Mouse (Mus musculus): ENCODE measurements around the gene Sertm1.

Sertm1 gene

DNA sequence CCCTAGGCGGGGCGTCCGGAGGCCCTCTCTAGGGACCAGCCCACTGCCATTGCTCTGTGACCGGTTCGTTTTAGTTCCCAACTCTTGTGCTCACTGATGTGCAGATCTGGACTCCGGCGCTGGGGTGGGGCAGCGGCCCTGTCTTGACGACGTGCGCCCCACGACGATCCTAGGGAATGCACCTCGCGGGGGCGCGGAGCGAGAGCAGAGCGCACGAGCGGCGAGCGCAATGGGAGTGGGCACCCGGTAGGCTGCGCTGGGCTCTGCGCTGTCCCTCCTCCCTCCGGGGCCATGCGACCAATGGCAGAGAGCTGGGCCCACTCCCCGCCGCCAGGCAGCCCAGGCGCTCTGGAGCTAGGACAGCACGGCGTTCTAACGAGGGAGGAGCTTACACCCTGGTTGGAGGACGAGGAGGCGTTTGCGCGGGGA, at the start of gene Sertm1:
Sertm1 (minus strand) TSS at position 245 of the 429 bp plus-strand sequence.
- DNase-seq (ENCODE audit: low read depth, low spot score), result peak; percentile 58

DNA sequence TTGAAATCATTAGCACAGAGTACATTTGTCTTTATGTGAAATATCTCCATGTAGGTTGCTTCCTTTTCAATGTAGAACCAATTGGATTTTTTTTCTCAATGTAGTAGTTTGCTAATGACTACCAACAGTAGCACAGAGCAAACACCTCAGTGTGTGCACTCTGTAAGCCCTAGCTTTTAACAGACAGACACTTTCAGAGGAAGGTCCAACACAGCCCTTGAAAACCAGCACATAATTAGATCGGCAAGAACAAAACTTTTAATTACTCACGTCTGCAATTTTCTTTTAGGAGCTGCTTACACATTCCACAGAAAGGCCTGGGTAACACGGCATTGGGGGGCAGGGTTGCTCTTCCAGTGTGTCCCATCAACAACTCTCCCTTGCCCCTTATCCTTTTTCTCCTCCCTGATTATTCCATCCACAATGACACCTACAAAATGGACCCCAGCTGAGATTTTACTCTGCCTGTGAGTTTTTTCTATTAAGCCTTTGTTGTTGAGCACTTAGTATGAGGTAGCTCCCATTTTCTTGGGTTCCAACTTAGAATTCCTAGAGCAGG, 49.3 kb upstream of the Sertm1 start:
- DNase-seq (ENCODE audit: low read depth, low spot score), result no peak

DNA sequence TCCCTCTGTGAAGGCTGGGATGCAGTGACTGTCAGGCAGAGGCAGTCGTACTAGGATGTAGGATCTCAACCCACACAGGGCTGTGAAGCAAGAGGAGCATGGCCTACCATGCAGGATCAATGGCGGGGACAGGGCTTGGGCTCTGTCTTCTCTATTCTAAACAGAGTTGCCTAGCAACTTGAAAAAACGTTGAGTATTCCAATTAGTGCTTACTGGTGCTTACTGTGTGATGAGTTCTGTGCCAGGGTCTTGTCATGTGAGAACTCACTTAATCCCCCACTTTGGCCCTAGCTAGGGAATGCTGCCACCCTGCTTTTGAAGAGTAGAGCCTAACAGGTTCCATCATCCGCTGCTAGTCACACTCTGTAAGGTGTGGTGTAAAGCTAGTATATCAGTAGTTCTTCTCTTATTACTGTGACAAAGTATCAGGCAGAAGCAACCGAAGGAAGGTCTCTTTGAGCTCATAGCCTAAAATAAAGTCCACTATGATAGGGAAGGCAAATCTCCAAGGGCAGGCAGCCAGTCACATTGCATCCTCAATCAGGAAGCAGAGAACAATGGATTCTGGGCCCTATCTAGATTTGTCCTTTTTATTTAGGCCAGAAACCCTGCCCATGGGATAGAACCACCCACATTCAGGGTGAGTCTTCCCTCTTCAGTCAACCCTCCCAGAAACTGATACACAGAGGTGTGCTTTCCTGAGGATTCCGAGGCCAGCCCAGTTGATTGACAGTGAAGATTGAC, 27.6 kb upstream of the Sertm1 start:
- no peak for DNase-seq (ENCODE audit: low read depth, low spot score)

DNA sequence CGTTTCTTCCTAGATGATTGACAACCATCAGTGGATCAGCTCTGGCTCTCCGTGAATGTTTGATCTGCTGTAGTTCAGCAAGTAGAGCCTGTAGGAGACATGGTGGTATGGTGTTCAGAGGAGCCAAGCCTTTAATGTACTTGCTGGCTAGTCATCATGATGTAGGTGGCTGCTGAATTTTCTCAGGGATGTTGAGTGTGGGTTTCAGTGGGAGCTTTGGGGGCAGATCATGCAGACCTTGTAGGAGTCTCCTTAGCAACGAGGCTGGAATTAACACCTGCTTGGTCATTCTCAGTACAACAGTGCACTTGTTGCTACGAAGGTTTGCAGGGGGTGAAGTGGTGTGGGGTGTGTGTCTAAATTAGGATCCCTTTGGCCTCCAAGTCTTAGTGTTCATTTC, 18.8 kb upstream of the Sertm1 start:
- DNase-seq (ENCODE audit: low read depth, low spot score), result no peak

DNA sequence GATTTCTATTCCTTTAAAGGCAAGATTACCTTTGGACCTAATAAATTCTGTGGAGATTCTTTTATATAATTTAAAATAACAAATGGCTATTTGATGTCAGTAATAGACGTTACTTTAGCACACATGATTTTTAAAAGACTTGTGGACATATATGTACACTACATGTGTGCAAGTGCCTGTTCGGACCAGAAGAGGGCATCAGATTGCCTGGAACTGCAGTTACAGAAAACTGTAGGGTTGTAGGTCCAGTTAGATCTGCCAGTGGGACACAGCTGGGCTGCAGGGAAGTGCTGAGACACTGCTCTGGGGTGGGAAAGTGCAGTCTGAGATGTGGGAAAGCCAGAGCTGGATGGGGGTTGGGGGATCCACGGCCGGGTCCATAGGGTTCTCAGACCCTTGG, 16.9 kb upstream of the Sertm1 start:
- no peak for DNase-seq (ENCODE audit: low read depth, low spot score)

DNA sequence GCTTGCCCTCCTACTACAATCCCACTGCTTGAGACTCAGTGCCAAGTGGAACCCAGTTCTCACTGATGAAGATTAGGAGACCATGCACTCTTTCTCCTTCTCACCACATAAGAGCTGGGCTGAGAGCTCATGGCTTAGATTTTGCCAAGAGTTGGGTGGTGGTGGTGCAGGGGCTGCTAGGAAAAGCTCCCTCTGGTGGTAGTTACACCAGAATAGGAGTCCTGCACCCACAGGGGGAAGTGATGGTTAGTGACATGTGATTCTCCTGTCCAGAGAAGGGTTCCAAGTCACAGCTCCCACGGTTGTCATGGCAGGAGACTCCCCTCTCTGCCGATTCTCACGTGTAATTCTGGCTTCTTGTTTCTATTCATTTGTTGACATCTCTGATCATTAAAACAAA, 4.7 kb upstream of the Sertm1 start:
- no peak for DNase-seq (ENCODE audit: low read depth, low spot score)

DNA sequence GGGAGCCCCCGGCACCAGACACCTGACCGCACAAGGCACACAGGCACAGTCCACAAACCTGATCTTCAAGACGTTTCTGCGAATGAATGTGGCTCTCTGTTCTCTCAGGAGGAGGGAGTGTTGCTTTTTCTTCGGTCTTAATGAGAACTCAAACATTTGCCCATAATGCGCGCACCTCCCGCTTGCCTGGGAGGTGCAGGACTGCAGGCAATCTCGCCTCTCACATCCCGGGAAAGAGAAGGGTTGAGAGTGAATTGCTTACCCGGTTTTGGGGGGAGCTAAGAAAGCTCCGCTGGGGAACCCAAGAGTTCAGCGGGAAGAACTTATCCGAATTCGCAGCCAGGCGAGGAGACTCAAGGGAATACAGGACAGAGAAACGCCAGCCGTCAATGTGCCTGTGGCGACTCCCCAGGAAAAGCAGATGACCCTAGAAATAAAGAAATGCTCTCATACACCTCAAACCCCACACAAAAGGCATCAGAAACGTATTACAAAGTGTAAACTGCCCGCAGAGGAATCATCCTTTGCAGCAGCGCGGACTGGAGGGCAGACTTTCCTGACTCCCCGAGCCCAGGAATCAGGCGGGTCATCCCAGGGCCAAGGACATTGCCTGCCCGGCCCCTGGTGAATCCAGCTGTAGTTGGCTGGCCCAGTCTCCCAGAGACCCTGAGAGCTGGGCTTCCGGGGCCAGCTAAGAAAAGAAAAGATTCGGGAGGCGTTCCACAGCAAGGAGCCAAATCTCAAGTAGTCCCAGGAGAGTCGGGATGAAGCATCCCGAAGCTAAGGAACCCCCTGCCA, 643 bp downstream of the Sertm1 start:
- DNase-seq (ENCODE audit: low read depth, low spot score), result no peak

DNA sequence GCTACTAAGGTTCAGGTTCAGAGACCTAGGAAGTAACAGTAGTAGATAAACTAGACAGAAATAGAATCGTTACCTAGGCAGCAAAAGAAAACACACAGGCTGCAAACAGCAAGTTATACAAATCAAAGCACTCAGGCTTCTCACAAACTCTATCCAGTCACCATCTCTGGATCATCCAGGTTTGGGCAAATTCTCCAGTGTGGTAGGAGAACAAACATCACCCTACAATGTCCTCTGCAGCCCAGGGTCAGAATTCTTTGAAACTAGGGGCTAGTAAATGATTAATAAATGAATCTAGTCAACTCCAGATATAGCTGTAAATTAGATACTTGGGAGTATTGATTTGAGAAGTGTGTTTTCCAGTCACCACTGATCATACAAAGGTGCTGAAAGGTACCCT, 6.8 kb downstream of the Sertm1 start:
- no peak for DNase-seq (ENCODE audit: low read depth, low spot score)

DNA sequence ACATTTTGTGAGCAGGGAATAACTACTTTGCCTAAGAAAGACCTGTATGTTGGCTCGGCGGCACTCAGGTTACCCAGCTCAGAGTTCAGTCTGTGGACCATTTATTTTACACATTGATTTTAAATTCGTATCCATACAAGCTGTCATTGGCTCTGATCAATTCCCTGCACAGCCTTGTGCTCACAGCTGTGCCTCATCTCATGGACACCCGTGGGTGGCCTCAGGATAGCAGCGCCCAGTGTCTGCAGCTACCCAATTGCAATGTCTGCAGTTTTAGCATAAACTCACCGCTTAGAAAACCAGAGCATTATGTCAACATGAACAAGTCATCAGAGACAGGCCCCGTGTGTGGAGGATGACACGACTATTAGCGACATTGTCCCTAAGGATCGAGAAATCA, 17.7 kb downstream of the Sertm1 start:
- DNase-seq (ENCODE audit: low read depth, low spot score), result no peak

DNA sequence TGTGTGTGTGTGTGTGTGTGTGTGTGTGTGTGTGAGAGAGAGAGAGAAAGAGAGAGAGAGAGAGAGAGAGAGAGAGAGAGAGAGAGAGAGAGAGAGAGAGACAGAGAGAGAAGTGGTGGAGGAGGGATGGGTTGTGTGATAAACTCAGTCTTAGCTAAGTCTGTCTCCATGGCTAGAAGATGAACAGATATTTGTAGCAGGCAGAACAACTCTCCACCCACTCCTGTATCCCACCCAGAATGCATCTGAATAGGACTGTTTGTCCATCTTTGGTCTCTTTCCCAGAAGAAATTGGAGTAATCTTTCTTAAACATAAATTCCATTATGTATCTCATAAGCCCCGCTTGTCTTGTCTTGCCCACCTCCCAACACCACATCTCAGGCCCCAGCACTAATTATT, 20.8 kb downstream of the Sertm1 start:
- no peak for DNase-seq (ENCODE audit: low read depth, low spot score)

DNA sequence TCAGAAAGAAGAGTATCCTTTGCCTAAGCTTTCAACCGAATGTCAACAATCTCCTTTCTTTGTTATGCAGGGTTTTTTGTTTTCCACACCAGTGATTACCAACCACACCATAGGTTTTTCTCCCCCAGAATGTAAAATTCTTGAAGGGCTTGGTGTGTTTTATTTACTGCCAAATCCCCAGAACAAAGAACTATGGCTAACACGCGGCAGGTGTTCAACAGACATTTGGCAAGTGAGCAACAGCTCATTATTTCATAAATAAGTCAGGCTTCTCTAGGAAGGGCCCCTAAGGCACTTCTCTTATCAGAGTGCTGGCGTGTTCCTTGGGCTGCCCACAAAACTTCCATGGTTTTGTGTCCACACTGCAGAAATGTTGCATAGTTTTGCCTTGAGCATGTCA, 23.5 kb downstream of the Sertm1 start:
- DNase-seq (ENCODE audit: low read depth, low spot score), result no peak

DNA sequence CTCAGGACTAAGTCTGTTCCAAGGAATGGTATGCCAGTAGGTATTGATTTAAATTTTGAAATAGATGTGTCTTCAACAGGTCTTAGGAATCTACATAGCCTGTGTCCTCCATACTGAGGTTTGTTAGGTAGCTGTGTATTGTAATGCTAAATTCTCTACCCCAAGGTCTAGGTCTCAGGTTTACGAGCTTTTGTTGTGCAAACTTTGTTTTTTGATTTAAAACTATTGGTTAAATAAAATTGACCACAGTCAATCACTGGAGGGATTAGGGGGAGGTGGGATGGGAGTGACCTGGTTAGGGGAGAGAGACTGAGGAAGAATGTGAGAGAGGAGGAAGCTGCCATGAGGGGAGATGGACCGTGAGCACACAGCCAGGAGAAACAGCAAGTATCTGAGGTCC, 29.2 kb downstream of the Sertm1 start:
- no peak for DNase-seq (ENCODE audit: low read depth, low spot score)
